Mouse (Mus musculus) inflammation-experienced regulatory T-cells, adult 6 months (primary cell): Measurements from ENCODE around the gene Fam107b. TPM values are rescaled to one million over a fixed set of nuclear protein-coding genes. Genes with fewer than 3 reads are reported as not detected.

ENCODE experiments used
- ATAC-seq: one replicate; pipeline ENCODE4 v1.8.0; 2017
- polyA plus RNA-seq, 3 experiments: library from polyadenylated mRNA; unstranded; fragments of 100-300 nt; shearing (Covaris generic); gene quantifications; one replicate each; pipeline ENCODE4 v1.2.1; 2017

Gene Fam107b
- 100 to 1,000 TPM; 193 to 316 (median 202) TPM for polyA plus RNA-seq

GRCm38 (mm10) chr2:3570186-3570585, at the start of gene Fam107b:
Gene Fam107b (plus strand): TSS chr2:3570488.
- ATAC-seq: no peak

GRCm38 (mm10) chr2:3522558-3522957, 47.7 kb upstream of the Fam107b start:
- no peak for ATAC-seq

GRCm38 (mm10) chr2:3526288-3526687, 44.0 kb upstream of the Fam107b start:
- ATAC-seq: no peak

- no peak for ATAC-seq
These were observed 28.8 kb upstream of the Fam107b start for GRCm38 (mm10) chr2:3541307-3542079.

- no peak for ATAC-seq
These were observed 24.2 kb upstream of the Fam107b start for GRCm38 (mm10) chr2:3546055-3546454.

GRCm38 (mm10) chr2:3546588-3546987, 23.7 kb upstream of the Fam107b start:
- peak; percentile 95 for ATAC-seq

- no peak for ATAC-seq
These were observed 318 bp downstream of the Fam107b start for GRCm38 (mm10) chr2:3570606-3571005.

GRCm38 (mm10) chr2:3573883-3574282, 3.6 kb downstream of the Fam107b start:
- ATAC-seq: no peak

- ATAC-seq: no peak
These were observed 4.9 kb downstream of the Fam107b start for GRCm38 (mm10) chr2:3575140-3575539.

GRCm38 (mm10) chr2:3576346-3576745, 6.1 kb downstream of the Fam107b start:
- peak; percentile 41 for ATAC-seq

GRCm38 (mm10) chr2:3577216-3577615, 6.9 kb downstream of the Fam107b start:
- no peak for ATAC-seq

- ATAC-seq: peak; percentile 28
These were observed 8.1 kb downstream of the Fam107b start for GRCm38 (mm10) chr2:3578180-3578902.

GRCm38 (mm10) chr2:3579316-3579902, 9.1 kb downstream of the Fam107b start:
- ATAC-seq: no peak

- ATAC-seq: no peak
These were observed 12.5 kb downstream of the Fam107b start for GRCm38 (mm10) chr2:3582830-3583229.

- ATAC-seq: no peak
These were observed 15.0 kb downstream of the Fam107b start for GRCm38 (mm10) chr2:3585231-3585783.

- no peak for ATAC-seq
These were observed 20.0 kb downstream of the Fam107b start for GRCm38 (mm10) chr2:3590086-3590915.

- no peak for ATAC-seq
These were observed 20.6 kb downstream of the Fam107b start for GRCm38 (mm10) chr2:3590916-3591197.

GRCm38 (mm10) chr2:3594663-3595318, 24.5 kb downstream of the Fam107b start:
- ATAC-seq: no peak

- ATAC-seq: no peak
These were observed 30.1 kb downstream of the Fam107b start for GRCm38 (mm10) chr2:3600421-3600820.

- no peak for ATAC-seq
These were observed 32.3 kb downstream of the Fam107b start for GRCm38 (mm10) chr2:3602599-3602998.

GRCm38 (mm10) chr2:3603181-3603580, 32.9 kb downstream of the Fam107b start:
- no peak for ATAC-seq
